Mouse (Mus musculus): ENCODE measurements around the gene Lep. TPM values are rescaled to one million over a fixed set of nuclear protein-coding genes. Genes with fewer than 3 reads are reported as not detected.

The Lep gene
- polyA plus RNA-seq, 1 experiment from 2014 or later: not detected

DNA sequence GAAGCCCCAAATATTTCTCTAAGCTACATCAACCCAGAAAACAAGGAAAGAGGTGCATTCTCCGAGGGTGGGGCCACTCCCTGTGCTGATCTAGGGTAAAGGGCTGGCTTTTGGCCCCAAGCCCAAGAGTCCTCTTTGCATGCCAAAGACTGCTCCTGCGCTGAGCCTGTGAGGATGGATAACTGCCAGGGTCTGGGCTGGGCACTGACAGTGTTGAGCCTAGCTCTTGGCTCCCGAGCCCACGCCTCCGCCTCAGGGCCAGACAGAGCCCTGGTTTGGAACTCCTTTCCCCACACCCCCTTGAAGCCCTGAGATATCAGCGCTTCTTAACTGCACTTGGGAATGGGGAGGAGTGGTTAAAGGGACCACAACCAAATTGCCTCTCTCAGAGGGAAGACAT lies 28.8 kb upstream of the Lep start:
- Histone ChIP-seq H3K9me3 (ENCODE audit: control insufficient read depth, low read length) (0 out of 2 replicates have a peak, but pooled peaks cover 4% of the 10 kb centered on the region), H3K4me2 (ENCODE audit: low read length) (no peak overlapping the region), H3K9ac (ENCODE audit: low read length) (no peak overlapping the region), H3K27ac (replicated peaks in 1 of 2; ENCODE audit: control insufficient read depth in 1 of 2, insufficient read depth in 1 of 2, low read depth in 2 of 2, low read length in 2 of 2) (no peak overlapping the region), H3K27me3 (ENCODE audit: control insufficient read depth, insufficient read depth, low read length) (0 out of 2 replicates have a peak, but pooled peaks cover 3% of the 10 kb centered on the region), H3K4me3 (ENCODE audit: control insufficient read depth in 1 of 2, insufficient read depth in 1 of 2, low read depth in 1 of 2, low read length in 2 of 2) (no peak overlapping the region), H3K4me1 (ENCODE audit: control insufficient read depth in 2 of 2, insufficient read depth in 2 of 2, low read length in 2 of 2) (peaks cover 7% of the 10 kb centered on the region in 2 experiments; a peak in 2 of 4 replicates), H3K36me3 (ENCODE audit: control insufficient read depth, insufficient read depth, low read length) (no peaks in the 10 kb centered on the region)
- WGBS: 24% methylated on average over 6 of the region's 6 CpGs
- peak; percentile 64 for ATAC-seq (ENCODE audit: insufficient number of reproducible peaks, insufficient read depth, low FRiP score, low read depth)

DNA sequence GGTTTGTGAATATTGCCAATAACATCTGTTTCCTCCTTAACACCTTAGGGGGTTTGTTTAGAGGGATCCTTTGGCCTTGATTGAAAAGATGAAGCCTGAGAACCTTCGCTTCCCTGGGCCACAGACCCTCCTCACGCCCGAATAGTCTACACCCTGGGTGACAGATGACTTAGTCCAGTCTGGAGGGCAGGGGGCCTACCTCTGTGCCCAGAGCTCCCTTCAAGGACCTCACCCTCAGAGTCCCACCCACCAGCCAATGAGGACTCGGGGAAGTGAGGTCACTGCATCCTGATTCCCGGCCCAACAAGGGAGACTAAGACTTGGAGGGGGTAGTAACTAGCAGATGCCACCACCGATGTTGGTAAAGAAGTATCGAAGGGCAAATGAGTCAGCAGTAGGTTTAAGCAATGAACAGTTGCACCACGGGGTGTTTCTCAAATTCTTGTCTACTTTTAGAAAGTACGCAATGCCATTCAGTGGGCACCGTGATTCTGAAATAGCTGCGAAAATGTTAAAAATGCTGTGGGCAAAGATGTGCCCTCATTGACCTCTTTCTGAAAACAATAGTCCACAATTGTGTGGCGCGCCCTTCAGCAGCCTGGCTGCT lies 28.2 kb upstream of the Lep start:
- 82% methylated on average over 13 of the region's 13 CpGs for WGBS
- Histone ChIP-seq H3K36me3 (ENCODE audit: control insufficient read depth, insufficient read depth, low read length) (no peaks in the 10 kb centered on the region), H3K4me1 (ENCODE audit: control insufficient read depth in 2 of 2, insufficient read depth in 2 of 2, low read length in 2 of 2) (peaks cover 7% of the 10 kb centered on the region in 2 experiments; a peak in 2 of 4 replicates), H3K4me2 (ENCODE audit: low read length) (no peak overlapping the region), H3K27me3 (ENCODE audit: control insufficient read depth, insufficient read depth, low read length) (no peaks in the 10 kb centered on the region), H3K9me3 (ENCODE audit: control insufficient read depth, low read length) (0 out of 2 replicates have a peak, but pooled peaks cover 4% of the 10 kb centered on the region), H3K9ac (ENCODE audit: low read length) (no peak overlapping the region), H3K27ac (replicated peaks in 1 of 2; ENCODE audit: control insufficient read depth in 1 of 2, insufficient read depth in 1 of 2, low read depth in 2 of 2, low read length in 2 of 2) (no peak overlapping the region), H3K4me3 (ENCODE audit: control insufficient read depth in 1 of 2, insufficient read depth in 1 of 2, low read depth in 1 of 2, low read length in 2 of 2) (no peak overlapping the region)
- ATAC-seq (ENCODE audit: insufficient number of reproducible peaks, insufficient read depth, low FRiP score, low read depth): no peak

DNA sequence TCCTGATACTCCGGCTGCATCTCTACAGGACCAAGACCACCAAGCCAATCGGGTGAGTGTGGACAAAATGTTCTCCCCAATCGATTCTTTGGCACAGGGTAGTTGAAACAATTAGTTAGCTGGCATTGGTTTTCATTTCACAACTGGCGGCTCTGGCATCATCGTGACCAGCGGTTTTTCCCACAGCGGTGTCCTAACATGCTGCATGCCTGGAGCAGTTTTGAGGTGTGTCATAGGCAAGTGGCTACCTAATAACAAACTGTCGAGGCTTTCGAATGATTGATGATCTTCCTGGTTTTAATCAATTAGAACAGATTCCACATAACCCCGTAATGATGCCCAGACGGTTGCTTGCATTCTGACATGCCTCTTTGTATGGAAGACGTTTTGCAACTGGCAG lies 27.6 kb upstream of the Lep start:
- Histone ChIP-seq H3K27me3 (ENCODE audit: control insufficient read depth, insufficient read depth, low read length) (no peaks in the 10 kb centered on the region), H3K4me2 (ENCODE audit: low read length) (no peak overlapping the region), H3K36me3 (ENCODE audit: control insufficient read depth, insufficient read depth, low read length) (no peaks in the 10 kb centered on the region), H3K27ac (replicated peaks in 1 of 2; ENCODE audit: control insufficient read depth in 1 of 2, insufficient read depth in 1 of 2, low read depth in 2 of 2, low read length in 2 of 2) (no peak overlapping the region), H3K4me3 (ENCODE audit: control insufficient read depth in 1 of 2, insufficient read depth in 1 of 2, low read depth in 1 of 2, low read length in 2 of 2) (no peak overlapping the region), H3K9me3 (ENCODE audit: control insufficient read depth, low read length) (0 out of 2 replicates have a peak, but pooled peaks cover 4% of the 10 kb centered on the region), H3K4me1 (ENCODE audit: control insufficient read depth in 2 of 2, insufficient read depth in 2 of 2, low read length in 2 of 2) (peaks cover 7% of the 10 kb centered on the region in 2 experiments; a peak in 2 of 4 replicates), H3K9ac (ENCODE audit: low read length) (no peak overlapping the region)
- WGBS: 87% methylated on average over 12 of the region's 12 CpGs
- no peak for ATAC-seq (ENCODE audit: insufficient number of reproducible peaks, insufficient read depth, low FRiP score, low read depth)

DNA sequence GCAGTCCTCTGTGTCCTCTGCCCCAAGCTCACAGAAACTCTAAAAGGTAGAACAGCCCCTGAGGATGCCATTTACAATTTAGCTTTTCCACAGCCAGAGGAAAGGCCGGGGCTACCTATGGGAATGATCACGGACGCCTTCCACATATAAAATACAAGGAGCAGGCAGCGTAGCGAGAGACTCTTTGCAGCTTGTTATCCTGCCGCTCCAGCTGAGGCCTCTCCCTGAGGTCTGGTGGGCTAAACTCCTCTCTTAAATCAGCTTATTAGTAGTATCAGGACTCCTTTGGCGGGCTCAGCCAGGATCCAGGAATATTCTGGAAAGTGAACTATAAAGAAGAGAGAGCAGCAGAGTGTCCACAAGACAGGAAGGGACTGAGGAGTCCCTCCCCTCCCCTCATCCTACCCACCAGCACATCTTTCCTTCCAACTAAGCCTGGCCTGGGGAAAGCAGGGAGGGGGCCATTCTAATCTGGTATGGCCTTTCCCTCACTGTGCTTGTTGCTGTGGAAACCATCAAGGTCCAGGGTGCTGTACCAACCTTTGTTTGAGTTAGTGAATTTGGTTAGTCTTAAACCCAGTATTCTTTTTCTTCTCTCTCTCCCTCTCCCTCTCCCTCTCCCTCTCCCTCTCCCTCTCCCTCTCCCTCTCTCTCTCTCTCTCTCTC lies 25.9 kb upstream of the Lep start:
- Histone ChIP-seq H3K27ac (replicated peaks in 1 of 2; ENCODE audit: control insufficient read depth in 1 of 2, insufficient read depth in 1 of 2, low read depth in 2 of 2, low read length in 2 of 2) (no peak overlapping the region), H3K4me1 (ENCODE audit: control insufficient read depth in 2 of 2, insufficient read depth in 2 of 2, low read length in 2 of 2) (peaks cover 7% of the 10 kb centered on the region in 2 experiments; a peak in 2 of 4 replicates), H3K9me3 (ENCODE audit: control insufficient read depth, low read length) (0 out of 2 replicates have a peak, but pooled peaks cover 4% of the 10 kb centered on the region), H3K27me3 (ENCODE audit: control insufficient read depth, insufficient read depth, low read length) (no peaks in the 10 kb centered on the region), H3K4me2 (ENCODE audit: low read length) (no peak overlapping the region), H3K36me3 (ENCODE audit: control insufficient read depth, insufficient read depth, low read length) (no peaks in the 10 kb centered on the region), H3K9ac (ENCODE audit: low read length) (no peak overlapping the region), H3K4me3 (ENCODE audit: control insufficient read depth in 1 of 2, insufficient read depth in 1 of 2, low read depth in 1 of 2, low read length in 2 of 2) (no peak overlapping the region)
- no peak for ATAC-seq (ENCODE audit: insufficient number of reproducible peaks, insufficient read depth, low FRiP score, low read depth)
- WGBS: 79% methylated on average over 7 of the region's 7 CpGs

DNA sequence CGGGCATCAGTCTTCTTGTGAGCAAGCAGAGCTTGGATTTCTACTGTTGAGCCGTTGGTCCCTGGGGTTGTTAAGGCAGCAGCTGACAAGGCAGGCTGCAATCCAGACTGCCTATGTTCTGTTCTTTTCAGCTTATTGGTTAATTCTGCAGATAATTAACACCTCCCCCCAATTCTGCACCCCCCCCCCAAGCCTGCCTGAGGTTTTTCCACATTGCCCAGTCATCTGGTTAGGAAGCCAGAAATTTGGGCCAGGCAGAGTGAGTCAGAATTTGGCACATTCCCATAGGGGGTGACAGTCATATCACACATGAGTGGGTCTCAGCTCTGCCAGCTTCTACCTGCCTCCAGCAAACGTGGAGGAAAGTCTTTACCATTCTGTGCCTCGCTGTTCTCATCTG lies 23.3 kb upstream of the Lep start:
- no peaks in the 10 kb centered on the region for H3K9me3 ChIP-seq (ENCODE audit: control insufficient read depth, low read length)
- no peaks in the 10 kb centered on the region for H3K36me3 ChIP-seq (ENCODE audit: control insufficient read depth, insufficient read depth, low read length)
- ATAC-seq (ENCODE audit: insufficient number of reproducible peaks, insufficient read depth, low FRiP score, low read depth): no peak
- H3K4me2 ChIP-seq (ENCODE audit: low read length): no peak overlapping the region
- no peak overlapping the region for H3K27ac ChIP-seq (replicated peaks in 1 of 2; ENCODE audit: control insufficient read depth in 1 of 2, insufficient read depth in 1 of 2, low read depth in 2 of 2, low read length in 2 of 2)
- WGBS: 55% methylated on average over 4 of the region's 4 CpGs
- no peak overlapping the region for H3K4me3 ChIP-seq (ENCODE audit: control insufficient read depth in 1 of 2, insufficient read depth in 1 of 2, low read depth in 1 of 2, low read length in 2 of 2)
- peaks cover 0 to 1% of the 10 kb centered on the region in 2 experiments; a peak in 2 of 4 replicates for H3K4me1 ChIP-seq (ENCODE audit: control insufficient read depth in 2 of 2, insufficient read depth in 2 of 2, low read length in 2 of 2)
- H3K9ac ChIP-seq (ENCODE audit: low read length): no peak overlapping the region
- H3K27me3 ChIP-seq (ENCODE audit: control insufficient read depth, insufficient read depth, low read length): no peaks in the 10 kb centered on the region

DNA sequence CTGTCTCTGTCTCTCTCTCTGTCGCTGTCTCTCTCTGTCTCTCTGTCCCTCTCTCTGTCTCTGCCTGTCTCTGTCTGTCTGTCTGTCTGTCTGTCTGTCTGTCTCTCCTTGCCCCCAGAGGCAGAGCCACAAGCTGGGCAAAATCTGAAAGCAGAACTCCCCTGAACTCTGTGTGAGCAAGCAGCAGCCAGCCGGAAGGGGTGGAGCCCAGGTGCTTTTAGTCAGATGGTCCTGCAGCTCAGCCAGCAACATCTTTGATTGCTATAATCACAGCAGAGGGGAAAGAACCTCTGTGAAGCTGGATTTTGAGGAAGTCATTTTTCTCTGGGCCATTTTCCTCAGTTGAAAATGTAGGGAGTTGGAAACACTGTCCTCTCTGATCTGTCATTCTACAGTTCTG lies 19.8 kb upstream of the Lep start:
- H3K9me3 ChIP-seq (ENCODE audit: control insufficient read depth, low read length): no peaks in the 10 kb centered on the region
- 81% methylated on average over 2 of the region's 2 CpGs for WGBS
- H3K4me1 ChIP-seq (ENCODE audit: control insufficient read depth in 2 of 2, insufficient read depth in 2 of 2, low read length in 2 of 2): no peaks in the 10 kb centered on the region
- no peak overlapping the region for H3K9ac ChIP-seq (ENCODE audit: low read length)
- H3K27ac ChIP-seq (replicated peaks in 1 of 2; ENCODE audit: control insufficient read depth in 1 of 2, insufficient read depth in 1 of 2, low read depth in 2 of 2, low read length in 2 of 2): no peak overlapping the region
- H3K36me3 ChIP-seq (ENCODE audit: control insufficient read depth, insufficient read depth, low read length): no peaks in the 10 kb centered on the region
- no peak overlapping the region for H3K4me2 ChIP-seq (ENCODE audit: low read length)
- ATAC-seq (ENCODE audit: insufficient number of reproducible peaks, insufficient read depth, low FRiP score, low read depth): no peak
- no peaks in the 10 kb centered on the region for H3K27me3 ChIP-seq (ENCODE audit: control insufficient read depth, insufficient read depth, low read length)
- no peak overlapping the region for H3K4me3 ChIP-seq (ENCODE audit: control insufficient read depth in 1 of 2, insufficient read depth in 1 of 2, low read depth in 1 of 2, low read length in 2 of 2)

DNA sequence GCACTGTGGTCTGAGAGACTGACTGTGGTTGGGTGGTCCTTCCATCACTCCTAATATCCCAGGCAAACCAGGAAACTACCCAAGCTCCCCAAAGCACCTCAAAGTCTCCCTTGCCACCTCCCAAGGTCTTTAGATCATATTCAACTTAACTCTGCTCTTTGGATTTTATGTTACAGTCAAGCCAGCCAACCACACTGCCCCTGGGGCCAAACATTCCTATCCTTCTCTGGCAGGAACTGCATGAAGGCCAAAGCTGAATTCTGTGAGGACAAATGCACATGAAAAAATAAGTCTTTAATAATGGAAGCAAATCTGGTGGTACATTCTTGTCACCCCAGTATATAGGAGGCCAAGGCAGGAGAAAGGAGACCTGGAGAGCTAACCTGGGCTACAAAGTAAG lies 16.0 kb upstream of the Lep start:
- Histone ChIP-seq H3K27me3 (ENCODE audit: control insufficient read depth, insufficient read depth, low read length) (no peaks in the 10 kb centered on the region), H3K4me3 (ENCODE audit: control insufficient read depth in 1 of 2, insufficient read depth in 1 of 2, low read depth in 1 of 2, low read length in 2 of 2) (no peak overlapping the region), H3K27ac (replicated peaks in 1 of 2; ENCODE audit: control insufficient read depth in 1 of 2, insufficient read depth in 1 of 2, low read depth in 2 of 2, low read length in 2 of 2) (no peak overlapping the region), H3K9me3 (ENCODE audit: control insufficient read depth, low read length) (no peaks in the 10 kb centered on the region), H3K36me3 (ENCODE audit: control insufficient read depth, insufficient read depth, low read length) (no peaks in the 10 kb centered on the region), H3K4me1 (ENCODE audit: control insufficient read depth in 2 of 2, insufficient read depth in 2 of 2, low read length in 2 of 2) (no peaks in the 10 kb centered on the region), H3K9ac (ENCODE audit: low read length) (no peak overlapping the region), H3K4me2 (ENCODE audit: low read length) (no peak overlapping the region)
- ATAC-seq (ENCODE audit: insufficient number of reproducible peaks, insufficient read depth, low FRiP score, low read depth): no peak

All from heart, embryonic 14.5 days (tissue).